Mouse (Mus musculus) E14TG2a.4 (cell line): ENCODE measurements at regions not wholly inside any gene's neighbourhood (a gene's known extent, or its start where the extent isn't known, plus 50 kb on each side); places are given as distances from the start of the nearest gene placed in this dataset.

ENCODE experiments used
- CTCF ChIP-seq: conservative IDR thresholded peaks from 2 replicates; pipeline ENCODE4 v1.5.1; 2014; ENCODE audit warnings: low read length
- NANOG ChIP-seq: IDR thresholded peaks from 2 replicates; pipeline ENCODE4 v1.6.1; 2014; ENCODE audit warnings: borderline replicate concordance, low read length, mixed read lengths
- POU5F1 ChIP-seq: IDR thresholded peaks from 2 replicates; pipeline ENCODE4 v1.6.1; 2014; ENCODE audit warnings: low read length, borderline replicate concordance

DNA sequence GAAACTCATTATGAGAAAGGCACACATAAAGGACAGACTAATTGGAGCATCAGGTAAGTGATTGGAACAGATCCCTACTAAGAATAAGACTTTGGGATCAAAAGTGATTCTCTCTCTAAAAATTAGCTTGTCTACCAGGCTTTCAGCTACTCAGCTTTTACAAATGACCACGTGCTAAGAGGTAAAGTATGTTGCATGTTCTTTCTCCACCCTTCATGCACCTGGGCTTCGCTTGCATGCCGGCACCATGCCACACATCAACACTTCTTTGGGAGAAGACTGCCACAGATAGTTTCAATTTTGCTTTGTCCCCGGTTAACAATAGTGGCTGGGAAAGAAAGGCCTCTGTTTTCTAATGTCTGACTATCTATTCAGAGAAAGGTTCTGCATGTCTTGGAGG is 1367.9 kb upstream of the A1bg start:
- TF ChIP-seq CTCF (no peak), NANOG (no peak), POU5F1 (no peak)
